Mouse (Mus musculus) gastrocnemius, postnatal 4 days (tissue): ENCODE data around the gene Eef2k. TPM values are rescaled to one million over a fixed set of nuclear protein-coding genes. Genes with fewer than 3 reads are reported as not detected.

ENCODE experiments used
- DNase-seq, 2 experiments: peaks; one replicate each; pipeline ENCODE4 v3.0.0; 2021 to 2022; ENCODE audit warnings: low spot score in 2 of 2, mixed read lengths in 2 of 2
- long read RNA-seq, 2 experiments: library from polyadenylated mRNA; stranded (forward); transcript quantifications; one replicate each; pipeline ENCODE4 v2.0.0; 2021
- total RNA-seq, 2 experiments: library from RNA; stranded (reverse); gene quantifications; 2 replicates each; pipeline ENCODE4 v1.2.3; 2021

The Eef2k gene
- 10 to 100 TPM; 77.1 TPM for total RNA-seq
- long read RNA-seq, experiment 1, full-length matches to known transcripts = 22 of 43 reads
- long read RNA-seq, experiment 1, partial matches to known transcripts = 3 of 43 reads
- long read RNA-seq, experiment 1, other reads (novel, unspliced or antisense) = 18 of 43 reads
- long read RNA-seq, experiment 2, full-length matches to known transcripts = 31 of 66 reads
- long read RNA-seq, experiment 2, partial matches to known transcripts = 6 of 66 reads
- long read RNA-seq, experiment 2, other reads (novel, unspliced or antisense) = 29 of 66 reads

DNA sequence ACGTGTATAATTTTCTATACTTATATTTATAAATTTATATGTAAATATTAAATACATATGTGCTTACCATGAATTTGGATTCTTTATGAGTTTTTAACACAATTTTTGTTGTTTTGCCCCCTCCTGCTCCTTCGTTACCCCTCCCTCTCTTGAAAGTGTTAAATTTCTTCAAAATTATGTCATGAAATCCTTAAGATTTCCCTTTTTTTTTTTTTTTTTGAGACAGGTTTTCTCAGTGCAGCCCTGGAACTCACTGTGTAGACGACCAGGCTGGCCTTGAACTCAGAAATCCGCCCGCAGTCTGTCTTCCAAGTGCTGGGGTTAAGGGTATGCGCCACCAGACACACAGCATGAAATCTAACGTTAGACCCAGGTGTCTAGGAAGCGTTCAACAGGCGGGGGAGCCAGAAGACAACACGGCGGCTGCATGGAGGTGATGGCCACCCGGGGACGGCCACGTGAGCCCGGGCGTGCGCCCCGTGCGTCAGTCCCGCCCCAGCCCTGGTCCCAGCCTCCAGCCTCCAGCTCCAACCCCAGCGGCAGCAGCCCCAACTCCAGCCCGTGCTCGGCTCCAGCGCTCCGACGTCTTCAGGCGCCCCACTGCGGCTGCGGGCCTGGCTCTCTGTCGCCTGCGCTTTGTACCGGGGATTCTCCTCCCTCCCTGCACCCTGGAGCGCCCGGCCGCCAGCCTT lies at the start of gene Eef2k:
Gene Eef2k, plus strand, starts transcription at position 487 of the 692 bp plus-strand sequence.
- peak; percentile 79 to 87 for DNase-seq

DNA sequence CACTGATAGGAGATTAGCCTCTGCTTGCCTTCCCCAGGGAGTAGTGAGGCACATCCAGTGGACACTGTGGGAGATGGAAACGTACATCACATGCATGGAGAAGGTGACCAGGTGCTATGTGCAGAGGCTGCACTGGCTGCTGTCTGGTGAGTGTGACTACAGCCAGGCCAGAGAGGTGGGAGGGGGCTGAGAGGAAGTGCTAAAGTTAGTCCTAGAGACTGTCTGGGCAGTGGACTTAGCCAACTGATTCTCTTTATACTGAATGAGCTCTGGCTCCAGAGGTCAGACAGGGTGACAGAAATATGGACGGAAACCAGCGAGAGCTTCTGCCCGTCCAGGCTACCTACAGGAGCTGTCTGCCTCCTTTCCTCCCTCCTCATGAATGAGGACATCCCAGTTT lies 47.1 kb upstream of the Eef2k start:
- DNase-seq = no peak

DNA sequence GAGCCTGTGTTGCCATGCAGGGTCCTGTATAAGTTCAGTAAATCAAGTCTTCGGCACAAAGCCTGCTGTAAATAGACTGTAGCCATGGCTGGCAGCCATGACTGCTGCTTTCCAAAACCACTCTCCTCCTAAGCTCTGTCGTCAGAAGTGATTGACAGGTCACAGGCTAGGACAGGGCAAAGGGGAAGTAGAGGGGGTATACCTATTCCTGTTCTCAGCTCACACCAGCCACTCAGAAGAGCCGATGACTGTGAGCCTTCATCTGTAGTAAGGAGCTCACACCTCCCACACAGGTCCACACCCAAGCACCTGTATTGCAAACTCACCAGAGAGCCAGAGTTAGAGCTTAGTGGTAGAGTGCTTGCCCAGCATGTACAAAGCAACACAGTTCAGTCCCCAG lies 46.3 kb upstream of the Eef2k start:
- DNase-seq = no peak

DNA sequence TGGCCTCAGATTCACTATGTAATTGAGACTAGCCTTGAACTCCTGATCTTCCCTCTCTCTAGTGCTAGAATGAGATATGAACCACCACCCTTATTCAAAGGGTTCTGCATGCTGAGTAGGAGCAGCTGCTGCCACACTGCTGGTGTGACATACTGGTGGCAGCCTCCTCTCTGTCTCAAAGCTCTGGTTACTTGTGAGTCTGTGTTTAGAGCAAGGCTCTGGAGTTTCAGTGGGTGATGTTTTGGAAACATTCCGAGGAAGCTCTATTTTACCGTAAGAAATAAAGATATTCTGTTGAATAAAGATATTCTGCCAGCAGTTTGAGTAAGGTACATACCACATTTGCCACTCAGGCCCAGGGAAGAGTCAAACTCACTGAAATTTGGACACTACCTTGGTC lies 39.4 kb upstream of the Eef2k start:
- DNase-seq = no peak

DNA sequence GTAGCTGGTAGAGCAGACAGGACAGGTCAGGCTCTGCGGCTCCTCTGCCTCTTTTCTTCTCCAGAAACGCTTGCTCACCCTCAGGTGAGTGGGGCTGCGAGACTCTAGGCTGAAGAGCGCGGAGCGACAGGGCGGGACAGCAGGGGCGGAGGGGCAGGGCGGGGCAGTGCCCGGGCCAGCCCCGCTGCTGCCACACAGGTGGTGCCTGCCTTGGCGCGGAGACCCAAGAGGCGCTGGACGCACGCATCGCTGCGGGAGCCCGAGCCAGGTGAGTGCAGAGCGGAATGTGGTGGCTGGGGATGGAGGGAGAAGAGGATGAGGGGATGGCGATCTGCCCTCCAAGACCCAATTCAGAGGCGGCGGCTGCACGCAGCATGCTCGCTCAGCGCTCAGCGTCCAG lies 32.9 kb upstream of the Eef2k start:
- DNase-seq = no peak

DNA sequence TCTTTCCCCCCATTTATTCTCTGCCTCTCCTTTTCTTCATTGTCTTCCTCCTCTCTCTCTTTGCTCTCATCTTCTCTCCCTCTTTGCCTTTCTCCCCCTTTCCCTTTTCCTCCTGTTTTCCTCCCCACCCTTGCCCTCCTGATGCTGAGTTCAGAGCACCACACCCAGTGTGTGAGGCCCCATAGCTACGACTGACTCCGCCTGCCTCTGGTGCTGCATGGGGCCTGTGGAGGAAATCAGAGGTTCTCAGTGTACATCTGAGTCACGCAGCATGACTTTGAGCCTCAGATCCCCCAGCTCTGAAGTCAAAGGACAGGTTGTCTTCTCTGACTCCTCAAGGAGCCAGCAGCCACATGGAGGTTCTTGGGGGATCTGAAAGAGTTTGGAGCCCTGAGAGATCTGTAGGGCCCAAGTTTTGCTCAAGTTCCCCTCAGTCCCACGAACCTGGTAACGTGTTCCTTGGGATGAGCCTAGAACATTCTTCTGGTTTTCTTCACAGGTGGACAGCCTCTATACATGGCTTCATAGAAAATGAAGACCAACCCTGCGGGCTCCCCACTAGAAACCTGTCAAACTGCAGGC lies 30.7 kb upstream of the Eef2k start, which contains the start of gene Gm5737:
Gene Gm5737, plus strand, starts transcription at position 532 of the 582 bp plus-strand sequence.
- DNase-seq = no peak

DNA sequence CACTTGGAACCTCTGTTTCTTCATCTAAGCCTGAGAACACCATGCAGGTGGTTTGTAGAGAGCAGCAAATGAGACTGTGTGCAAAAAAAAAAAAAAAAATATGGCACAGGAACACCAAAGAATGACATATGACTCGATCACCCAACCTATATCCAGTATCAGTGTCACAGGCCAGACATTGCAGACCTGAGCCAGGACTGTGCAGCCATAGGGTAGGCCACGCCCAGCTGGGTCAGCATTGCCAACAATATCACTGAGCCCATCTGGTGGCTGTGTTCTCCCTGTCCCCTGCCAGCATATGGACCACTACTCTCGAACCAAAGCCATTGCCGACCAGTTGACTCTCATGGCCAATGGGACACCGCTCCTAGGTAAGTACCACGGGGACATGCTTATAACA lies 25.1 kb upstream of the Eef2k start:
- DNase-seq = no peak

DNA sequence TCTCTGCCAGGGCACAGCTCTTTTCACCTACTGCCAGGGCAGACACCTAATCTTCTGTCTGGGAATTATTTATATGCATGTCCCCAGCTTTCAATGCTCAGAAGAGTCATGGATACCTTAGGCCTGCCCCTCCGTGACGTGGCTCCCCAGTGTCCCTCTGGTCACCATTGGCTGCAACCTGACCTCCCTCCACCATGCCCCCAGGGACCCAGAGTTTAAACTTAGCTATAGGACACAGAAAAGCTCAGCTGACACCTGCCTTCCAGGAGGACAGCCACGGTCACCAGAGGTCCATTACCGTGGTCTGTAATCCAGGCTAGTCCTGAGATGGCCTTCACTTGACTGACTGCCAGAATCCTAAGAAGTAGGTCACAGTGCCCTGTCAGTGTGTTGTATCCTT lies 23.2 kb upstream of the Eef2k start:
- DNase-seq = no peak

DNA sequence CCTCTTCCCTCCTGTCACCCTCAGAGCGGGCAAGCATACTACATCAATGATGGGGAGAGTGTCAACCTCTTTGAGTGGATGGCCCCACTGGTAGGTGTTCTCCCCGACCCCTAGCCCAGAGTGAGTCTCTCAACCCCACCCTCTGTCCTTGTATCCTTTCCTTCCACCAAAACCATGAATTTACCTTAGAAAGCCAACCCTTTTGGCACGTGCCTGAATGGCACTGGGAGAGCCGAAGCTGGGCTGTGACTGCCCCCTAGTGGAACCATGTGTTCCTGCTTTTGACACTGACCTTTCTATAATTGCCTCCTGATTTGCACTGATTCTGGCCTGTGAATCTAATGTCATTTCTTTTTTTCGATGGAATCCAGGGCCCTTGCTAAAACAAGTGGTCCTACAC lies 19.4 kb upstream of the Eef2k start:
- DNase-seq = peak in 1 of 2 experiments; percentile 62

DNA sequence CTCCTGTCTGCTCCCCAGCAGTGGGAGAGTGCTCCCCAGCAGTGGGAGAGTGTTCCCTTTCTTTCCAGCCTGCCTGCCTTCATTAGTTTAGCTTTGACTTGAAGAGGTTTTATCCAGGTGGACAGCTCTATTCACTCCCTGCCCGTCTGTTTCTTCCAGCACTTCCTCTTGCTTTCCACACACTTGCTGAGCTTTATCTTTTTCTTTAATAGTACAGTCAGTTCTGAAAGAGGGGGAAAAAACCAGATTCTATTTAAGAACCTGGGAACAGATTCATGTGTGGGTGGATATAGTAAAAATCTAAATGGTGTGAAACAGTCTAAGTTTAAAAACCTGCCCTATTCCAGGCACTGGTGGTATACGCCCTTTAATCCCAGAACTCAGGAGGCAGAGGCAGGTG lies 17.5 kb upstream of the Eef2k start:
- no peak for DNase-seq

DNA sequence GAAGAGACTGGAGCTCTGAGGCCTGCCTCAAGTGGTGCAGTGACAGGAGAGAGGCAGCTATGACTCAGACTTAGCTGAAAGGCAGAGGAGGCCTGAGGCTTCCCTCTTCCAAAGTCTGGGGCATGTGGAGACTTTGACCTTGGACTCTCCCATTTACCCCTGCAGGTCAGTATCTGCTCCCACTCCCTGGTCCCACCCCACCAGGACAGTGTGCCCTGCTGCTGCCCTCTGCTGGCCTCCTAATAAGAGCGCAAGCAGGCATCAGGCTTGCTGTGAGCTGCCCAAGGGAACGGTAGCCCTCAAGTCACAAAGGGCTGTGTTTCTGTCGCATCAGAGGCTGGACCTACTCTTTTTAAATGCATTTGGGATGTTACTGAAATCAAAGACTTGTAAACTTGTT lies 16.2 kb upstream of the Eef2k start:
- DNase-seq = no peak

DNA sequence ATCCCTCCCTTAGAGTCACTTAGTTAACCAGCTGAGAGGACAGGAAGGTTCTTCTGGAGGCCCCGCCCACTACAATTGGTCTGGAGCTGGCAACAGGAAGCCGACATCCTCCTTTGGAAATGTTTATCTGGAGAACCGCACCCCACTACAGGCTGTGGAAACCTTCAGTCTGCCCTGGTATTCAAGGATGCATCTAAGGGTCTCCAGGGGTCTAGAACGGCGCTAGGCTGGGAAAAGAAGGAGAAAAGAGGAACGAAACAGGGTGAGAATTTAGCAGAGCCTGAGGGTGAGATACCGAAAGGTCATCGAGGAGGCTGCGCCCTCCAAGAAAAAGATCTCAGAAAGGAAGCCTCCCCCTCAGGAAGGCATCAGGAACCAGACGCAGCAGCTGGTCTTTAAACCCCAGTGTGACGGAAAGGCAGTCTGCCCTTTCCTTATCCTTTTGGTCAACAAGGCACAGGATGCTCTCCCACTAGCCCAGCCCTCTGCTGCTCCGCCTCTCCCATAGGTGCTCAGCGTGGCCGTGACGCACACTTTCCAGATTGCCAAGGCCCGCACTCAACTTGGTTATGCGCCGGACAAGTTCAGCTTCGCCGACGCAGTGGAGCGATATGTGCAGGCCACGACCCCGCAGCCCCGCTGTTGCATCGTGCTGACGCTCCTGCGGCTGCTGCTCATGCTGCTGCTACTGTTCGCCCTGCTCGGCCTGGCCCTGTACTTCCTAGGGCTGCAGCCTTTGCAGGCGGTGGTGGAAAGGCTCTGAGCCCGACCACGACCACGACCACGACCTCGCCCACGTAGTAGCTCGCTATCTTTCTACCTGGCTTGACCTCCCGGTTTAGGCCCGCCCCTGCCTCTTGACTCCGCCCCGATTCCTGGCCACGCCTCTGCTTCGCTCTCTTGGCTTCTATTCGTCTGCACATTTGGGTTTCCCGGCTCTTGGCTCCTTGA lies 11.9 kb upstream of the Eef2k start:
- peak in 1 of 2 experiments; percentile 33 for DNase-seq

DNA sequence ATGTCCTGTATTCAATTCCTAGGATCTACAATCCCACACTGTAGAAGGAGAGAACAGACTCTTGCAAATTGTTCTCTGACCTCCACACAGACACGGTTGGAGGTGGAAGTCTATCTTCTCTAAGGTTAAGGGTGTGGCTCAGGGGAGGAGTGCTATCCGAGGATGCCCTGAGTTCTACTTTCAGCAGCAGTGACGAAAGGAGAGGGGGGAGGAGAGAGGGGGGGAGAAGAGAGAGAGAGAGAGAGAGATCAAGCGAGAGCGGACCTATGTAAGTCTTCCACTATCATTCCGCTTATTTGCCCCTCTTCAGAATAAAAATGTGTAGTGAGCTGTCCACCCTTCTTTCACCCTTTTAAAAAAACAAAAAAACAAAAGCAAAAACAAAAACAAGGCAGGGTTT lies 8.2 kb upstream of the Eef2k start:
- no peak for DNase-seq

DNA sequence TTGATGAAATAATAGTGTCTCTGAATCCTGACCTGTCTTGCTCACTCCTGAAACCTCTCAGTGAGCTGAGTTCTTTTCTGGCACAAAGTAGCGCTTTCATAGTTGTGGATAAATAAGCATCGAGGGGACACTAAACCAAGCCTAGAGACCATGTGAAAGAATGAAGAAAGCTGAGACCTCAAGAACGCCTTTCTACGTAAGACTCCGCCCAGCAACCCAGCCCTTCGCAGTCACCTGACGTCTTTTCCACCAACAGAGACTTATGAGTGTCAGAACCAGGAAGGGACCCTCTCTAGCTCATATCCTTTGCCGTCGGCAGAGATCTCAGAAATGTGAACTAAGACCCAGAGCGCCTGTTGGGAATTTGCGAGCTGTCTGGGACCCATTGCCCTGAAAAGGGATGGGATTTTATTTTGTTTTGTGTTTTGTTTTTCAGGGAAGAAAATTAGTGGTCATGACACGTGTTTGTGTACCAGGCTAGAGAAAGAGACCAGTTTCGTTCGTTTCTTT lies 7.7 kb upstream of the Eef2k start:
- DNase-seq = peak; percentile 31 to 45

DNA sequence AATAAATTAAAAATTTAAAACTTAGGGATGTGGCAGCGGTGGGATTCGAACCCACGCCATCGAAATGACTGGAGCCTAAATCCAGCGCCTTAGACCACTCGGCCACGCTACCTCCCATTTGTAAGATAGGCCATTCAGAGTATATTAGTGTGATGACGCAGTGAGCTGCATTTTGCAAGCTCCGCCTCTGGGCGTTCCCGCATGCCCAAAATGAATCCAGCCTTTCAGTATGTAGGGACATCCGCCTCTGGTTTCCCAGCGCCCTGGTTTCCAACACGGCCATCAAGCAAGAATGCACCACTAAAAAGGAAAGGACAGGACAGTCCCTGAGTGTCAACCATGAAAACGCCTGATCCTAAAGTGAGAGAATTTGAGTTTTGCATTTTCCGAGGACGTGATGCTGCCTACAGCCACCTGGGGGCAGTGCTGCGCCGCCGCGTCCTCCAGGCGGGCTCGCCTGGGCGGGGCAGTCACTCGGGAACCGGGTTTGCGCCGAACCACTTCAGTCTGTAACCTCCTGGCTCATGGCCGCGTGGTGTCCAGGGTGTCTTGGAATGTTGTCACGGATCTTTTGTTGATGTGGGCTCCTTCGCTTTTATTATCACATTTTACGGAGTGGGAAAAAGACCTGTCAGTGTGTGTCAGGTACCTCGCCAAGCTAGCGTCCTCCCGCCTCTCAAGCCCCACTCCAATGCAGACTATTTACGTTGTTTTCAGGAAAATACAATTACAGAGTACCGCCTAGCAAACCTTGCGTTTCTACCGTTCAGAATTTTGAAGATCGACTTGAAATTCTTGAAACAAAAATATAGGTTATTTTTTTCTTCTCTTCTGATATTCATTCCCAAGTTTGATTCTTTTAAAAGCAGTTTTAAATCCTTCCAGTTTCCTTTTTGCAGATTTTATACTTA lies 6.9 kb upstream of the Eef2k start:
- DNase-seq = peak; percentile 90 to 91

DNA sequence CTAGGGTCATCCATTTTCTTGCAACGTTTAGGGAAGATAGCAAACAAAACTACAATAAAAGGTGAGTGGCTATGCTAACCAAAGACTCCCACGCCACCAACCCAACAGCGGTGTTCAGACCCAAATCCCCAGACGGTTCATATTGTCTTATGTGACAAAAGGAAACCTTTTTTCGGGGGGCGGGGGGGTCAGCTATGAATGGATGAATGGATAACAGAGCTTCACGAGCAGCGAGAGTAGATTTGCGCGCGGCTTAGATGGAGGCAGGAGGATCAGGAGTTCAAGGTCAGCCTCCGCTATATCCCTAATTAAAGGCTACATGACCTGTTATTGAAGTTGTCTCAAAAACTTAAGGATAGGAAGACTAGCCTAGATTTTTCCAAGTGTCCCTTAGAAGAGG lies 6.3 kb upstream of the Eef2k start:
- DNase-seq = no peak

DNA sequence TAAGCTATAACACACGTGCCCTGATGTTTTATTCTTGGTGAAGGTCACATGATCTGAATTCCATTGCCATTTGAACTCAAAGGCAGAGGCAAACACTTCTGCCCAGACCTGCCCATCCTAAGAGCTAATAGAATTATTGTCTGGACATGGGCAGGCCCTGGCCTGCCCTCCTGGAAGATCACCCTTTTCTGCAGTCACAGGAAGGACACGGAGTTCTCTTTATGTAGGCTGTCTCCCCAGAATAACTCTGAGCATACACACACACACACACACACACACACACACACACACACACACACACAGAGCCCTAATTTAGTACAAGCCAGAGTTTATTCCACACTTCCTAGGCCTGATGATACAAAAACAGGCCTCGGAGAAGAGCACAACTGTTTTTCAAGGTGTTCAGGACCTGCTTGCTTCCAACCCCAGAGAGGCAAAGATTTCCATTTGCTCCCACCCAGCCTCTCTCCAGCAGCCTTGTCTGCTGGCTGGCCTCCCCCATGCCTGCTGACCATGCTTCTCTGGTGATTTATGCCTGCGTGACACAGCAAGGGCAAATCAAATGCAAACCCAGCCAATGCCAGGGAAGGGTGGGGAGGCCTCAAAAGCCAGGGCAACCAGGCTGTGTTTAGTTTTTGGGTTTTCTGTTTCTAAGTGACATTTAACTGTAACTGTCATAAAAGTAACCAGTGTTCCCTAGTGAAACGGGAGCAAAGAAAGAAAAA lies 4.0 kb upstream of the Eef2k start:
- DNase-seq = no peak

DNA sequence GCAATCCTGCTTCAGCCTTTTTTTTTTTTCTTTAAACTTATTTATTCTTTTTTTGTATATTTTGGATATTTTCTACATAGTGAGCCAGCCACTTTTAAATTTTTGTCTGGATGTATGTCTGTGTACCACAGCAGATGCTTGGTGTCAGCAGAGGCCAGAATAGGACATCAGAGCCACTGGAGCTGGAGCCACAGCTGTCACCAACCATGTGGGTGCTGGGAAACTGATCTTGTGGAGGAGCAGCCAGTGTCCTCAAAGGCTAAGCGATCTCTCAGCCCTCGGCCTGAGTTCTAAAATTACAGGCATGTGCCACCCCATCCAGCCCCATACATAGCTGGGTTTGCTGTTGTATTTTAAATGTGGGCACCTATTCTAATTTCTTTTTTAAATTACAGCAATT lies 2.8 kb upstream of the Eef2k start:
- no peak for DNase-seq

DNA sequence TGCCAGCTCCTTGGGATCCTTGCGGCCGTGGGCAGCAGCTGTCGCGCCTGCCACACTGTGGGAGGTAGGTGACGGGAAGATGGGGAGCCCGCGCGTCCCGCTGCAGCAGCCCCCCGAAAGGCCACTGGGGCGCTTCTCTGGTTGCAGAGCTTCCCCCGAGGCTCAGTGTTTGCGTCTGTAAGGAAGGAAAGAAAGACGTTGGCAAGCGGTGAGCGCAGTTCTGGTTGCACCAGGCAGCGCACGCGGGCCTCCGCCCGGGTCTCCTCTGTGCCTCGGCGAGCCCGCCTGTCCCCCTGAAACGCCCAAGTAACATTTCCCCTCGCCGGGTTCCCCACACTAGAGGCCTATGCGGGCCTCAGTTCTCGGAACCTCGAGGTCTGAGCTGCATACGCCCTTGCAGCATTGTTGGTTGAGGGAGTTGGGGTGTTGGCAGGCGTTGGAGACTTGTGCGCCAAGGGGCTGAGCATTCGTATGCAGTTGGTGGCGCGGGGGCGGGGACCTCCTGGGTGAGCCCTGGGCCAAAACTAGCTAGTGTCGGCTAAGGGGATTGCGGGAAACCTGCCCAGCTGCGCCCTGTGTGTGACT lies 498 bp downstream of the Eef2k start:
- DNase-seq = peak; percentile 74 to 92
